ENCODE assay signal across 13 mouse cellular contexts in genomic region chr4:150713291-150713690, GRCm38 (mm10).
DNase-seq lines count a peak whose midpoint lies in the region; ATAC-seq and TF ChIP-seq lines count a peak whose summit lies in the region.
"Had no signal": no experiment of that assay in that cellular context is flagged by ENCODE, and none has a peak within 500 bp of the region (broad histone marks: within the 10 kb centered on the region; RNA-seq: fewer than 3 reads in every experiment).

No protein-coding gene starts in this region.

- H3K4me3 ChIP-seq in heart, adult 2 months = no peak overlapping the region
- no peak overlapping the region for H3K4me3 ChIP-seq in heart, embryonic 10.5 days
- H3K4me3 ChIP-seq: neural tube, embryonic 15.5 days had no signal

- H3K4me1 ChIP-seq in heart, adult 2 months (ENCODE audit: control insufficient read depth, insufficient read depth, low read length) = peaks cover 7% of the 10 kb centered on the region
- H3K4me1 ChIP-seq in heart, embryonic 10.5 days = peaks cover 30% of the 10 kb centered on the region

- H3K27me3 ChIP-seq in heart, adult 2 months (ENCODE audit: control insufficient read depth, insufficient read depth, low read length) = no peaks in the 10 kb centered on the region
- H3K27me3 ChIP-seq in heart, embryonic 10.5 days (ENCODE audit: insufficient read depth, poor library complexity, severe bottlenecking) = no peaks in the 10 kb centered on the region
- H3K27me3 ChIP-seq: neural tube, embryonic 15.5 days had no signal

- H3K27ac ChIP-seq in heart, adult 2 months = peak overlapping the region; percentile 71
- H3K27ac ChIP-seq in heart, embryonic 10.5 days = no peak overlapping the region
- H3K27ac ChIP-seq: neural tube, embryonic 15.5 days had no signal

- WGBS in heart, adult 2 months = 30% methylated on average over 5 of the region's 5 CpGs
- 41% methylated on average over 5 of the region's 5 CpGs for WGBS in heart, embryonic 10.5 days

- ATAC-seq in hematopoietic stem cell, adult 5-6 weeks (replicated peaks in 1 of 2; ENCODE audit: insufficient read depth in 1 of 2, low FRiP score in 2 of 2, low TSS enrichment in 1 of 2, low read depth in 1 of 2, poor library complexity in 2 of 2, severe bottlenecking in 2 of 2) = peak; percentile 63 to 73
- ATAC-seq: intestine, embryonic 16.5 days had no signal

- intact Hi-C loops in heart, adult 2 months (cut with DNase I) = loop anchor here (2.0 kb wide), 1 partner anchor 62 kb away; no protein-coding TSS in a partner anchor

- H3K9me3 ChIP-seq in heart, embryonic 10.5 days = no peaks in the 10 kb centered on the region
- H3K9me3 ChIP-seq: neural tube, embryonic 15.5 days had no signal

- H3K9ac ChIP-seq in heart, adult 2 months (ENCODE audit: low read depth, low read length) = no peak overlapping the region
- H3K9ac ChIP-seq: neural tube, embryonic 15.5 days had no signal

- no peak for TF ChIP-seq CTCF in heart, adult 2 months (IDR thresholded peaks at IDR 0.05)

- H3K79me2 ChIP-seq in heart, adult 2 months (replicated peaks; ENCODE audit: control insufficient read depth, insufficient read depth, low read length) = no peaks in the 10 kb centered on the region

- TF ChIP-seq POLR2A in heart, adult 2 months (IDR thresholded peaks at IDR 0.05; ENCODE audit: insufficient read depth, low read depth, low read length) = no peak

- no peak for DNase-seq in heart, adult 2 months
- no peak for DNase-seq in heart, embryonic 10.5 days (ENCODE audit: low spot score)
- peak; percentile 40 for DNase-seq in kidney, postnatal 10 days
- no peak for DNase-seq in kidney, adult 8-10 months
- DNase-seq in 416B (ENCODE audit: low read depth) = peak; percentile 53
- DNase-seq in spleen, postnatal 14 days (ENCODE audit: low spot score in 2 of 2) = no peak
- no peak for DNase-seq in urinary bladder, postnatal 14 days (ENCODE audit: low spot score)
- DNase-seq: cerebellum, adult 18-20 months; gastrocnemius, postnatal 10 days; thymus, postnatal 14 days had no signal

- no peaks in the 10 kb centered on the region for H3K36me3 ChIP-seq in heart, adult 2 months (ENCODE audit: control insufficient read depth, insufficient read depth, low read length)
- H3K36me3 ChIP-seq in heart, embryonic 10.5 days = no peaks in the 10 kb centered on the region
- H3K36me3 ChIP-seq: neural tube, embryonic 15.5 days had no signal

- TF ChIP-seq EP300 in heart, adult 2 months (IDR thresholded peaks at IDR 0.05; ENCODE audit: insufficient read depth, low read depth, low read length) = no peak

Comparison
In these comparisons a context has a peak if more than half of its experiments do, and no peak if none do; other contexts are left out.
1. DNase-seq: peak in kidney, postnatal 10 days (single experiment) and 416B (single experiment); none in heart, adult 2 months (0 of 2), heart, embryonic 10.5 days (single experiment), kidney, adult 8-10 months (0 of 2), spleen, postnatal 14 days (0 of 2) and urinary bladder, postnatal 14 days (single experiment).